Comparison of ENCODE assay signal across 26 mouse cellular contexts in genomic region chr3:122603229-122603628, GRCm38 (mm10). TPM values are rescaled to one million over a fixed set of nuclear protein-coding genes. Genes with fewer than 3 reads are reported as not detected.
DNase-seq lines count a peak whose midpoint lies in the region; ATAC-seq and TF ChIP-seq lines count a peak whose summit lies in the region.
"Had no signal": no experiment of that assay in that cellular context is flagged by ENCODE, and none has a peak within 500 bp of the region (broad histone marks: within the 10 kb centered on the region; RNA-seq: fewer than 3 reads in every experiment).

No protein-coding gene starts in this region.

- peak; percentile 63 for DNase-seq in kidney, adult 2 months
- no peak for DNase-seq in kidney, adult 11 months
- DNase-seq in 3134 (ENCODE audit: extremely low read depth, insufficient read length, low spot score) (peak; percentile 32), 3T3-L1 (ENCODE audit: low read depth, low spot score) (peak; percentile 69)
- no peak for DNase-seq in heart, postnatal 4 days
- no peak for DNase-seq in layer of hippocampus, postnatal 10 days (ENCODE audit: low spot score in 2 of 2)
- DNase-seq: cerebellum, adult 2 months; cerebellum, postnatal 14 days; heart, postnatal 14 days; lung, postnatal 4 days; right cerebral cortex, adult 18-20 months; spleen, adult 18-20 months; thymus, adult 18-20 months; thymus, postnatal 25 days had no signal

- H3K4me3 ChIP-seq in kidney, adult 2 months (ENCODE audit: insufficient read depth, low read depth, low read length): no peak overlapping the region
- H3K4me3 ChIP-seq in intestine, postnatal 0 days (ENCODE audit: low read depth, low read length): no peak overlapping the region
- H3K4me3 ChIP-seq: erythroblast, embryonic 14.5 days; heart, embryonic 13.5 days; limb, embryonic 10.5 days; limb, embryonic 15.5 days; liver, embryonic 15.5 days; megakaryocyte, embryonic 14.5 days; midbrain, embryonic 12.5 days; myocyte; neural tube, embryonic 12.5 days had no signal

- H3K4me2 ChIP-seq in intestine, postnatal 0 days (replicated peaks; ENCODE audit: low read depth): no peak overlapping the region
- H3K4me2 ChIP-seq: heart, embryonic 13.5 days; limb, embryonic 15.5 days; liver, embryonic 15.5 days; midbrain, embryonic 12.5 days; neural tube, embryonic 12.5 days had no signal

- peaks cover 10% of the 10 kb centered on the region; the same call in 1 of the 2 replicates for H3K4me1 ChIP-seq in kidney, adult 2 months (ENCODE audit: control insufficient read depth, insufficient read depth, low read length)
- 0 out of 2 replicates have a peak, but pooled peaks cover 4% of the 10 kb centered on the region for H3K4me1 ChIP-seq in intestine, postnatal 0 days (replicated peaks; ENCODE audit: control insufficient read depth, insufficient read depth, low read length)
- H3K4me1 ChIP-seq: limb, embryonic 10.5 days; limb, embryonic 15.5 days; liver, embryonic 15.5 days had no signal

- H3K27me3 ChIP-seq in kidney, adult 2 months (replicated peaks; ENCODE audit: control insufficient read depth, insufficient read depth, low read length): no peaks in the 10 kb centered on the region
- H3K27me3 ChIP-seq in intestine, postnatal 0 days (replicated peaks; ENCODE audit: control insufficient read depth, insufficient read depth, low read length): no peaks in the 10 kb centered on the region
- H3K27me3 ChIP-seq: heart, embryonic 13.5 days; limb, embryonic 15.5 days; liver, embryonic 15.5 days; megakaryocyte, embryonic 14.5 days; midbrain, embryonic 12.5 days; neural tube, embryonic 12.5 days had no signal

- H3K9ac ChIP-seq in intestine, postnatal 0 days (ENCODE audit: low read depth, low read length): no peak overlapping the region
- H3K9ac ChIP-seq: heart, embryonic 13.5 days; limb, embryonic 15.5 days; liver, embryonic 15.5 days; midbrain, embryonic 12.5 days; neural tube, embryonic 12.5 days had no signal

- TF ChIP-seq CTCF in kidney, adult 2 months (conservative IDR thresholded peaks at IDR 0.05; ENCODE audit: insufficient read depth, insufficient read length, low read depth, low read length): no peak
- TF ChIP-seq CTCF in intestine, postnatal 0 days (IDR thresholded peaks at IDR 0.05; ENCODE audit: low read depth): no peak

- H3K9me3 ChIP-seq in intestine, postnatal 0 days (ENCODE audit: control insufficient read depth): no peaks in the 10 kb centered on the region
- H3K9me3 ChIP-seq: heart, embryonic 13.5 days; limb, embryonic 10.5 days; limb, embryonic 15.5 days; liver, embryonic 15.5 days; megakaryocyte, embryonic 14.5 days; midbrain, embryonic 12.5 days; neural tube, embryonic 12.5 days had no signal

- no peak for TF ChIP-seq POLR2A in kidney, adult 2 months (IDR thresholded peaks at IDR 0.05; ENCODE audit: low read depth, low read length)

- no peaks in the 10 kb centered on the region for H3K36me3 ChIP-seq in kidney, adult 2 months (ENCODE audit: control insufficient read depth, insufficient read depth, low read length)
- H3K36me3 ChIP-seq in intestine, postnatal 0 days (ENCODE audit: control insufficient read depth, insufficient read depth): no peaks in the 10 kb centered on the region
- H3K36me3 ChIP-seq: liver, embryonic 15.5 days; neural tube, embryonic 12.5 days had no signal

- 61% methylated on average over 4 of the region's 4 CpGs for WGBS in kidney, adult 2 months
- WGBS in intestine, postnatal 0 days: 35% methylated on average over 4 of the region's 4 CpGs

- peak; percentile 86 for ATAC-seq in intestine, postnatal 0 days
- ATAC-seq: forebrain, embryonic 16.5 days; hindbrain, embryonic 16.5 days had no signal

- H3K27ac ChIP-seq in kidney, adult 2 months (ENCODE audit: insufficient read depth, low read depth, low read length): no peak overlapping the region
- H3K27ac ChIP-seq in intestine, postnatal 0 days (ENCODE audit: low read depth, low read length): no peak overlapping the region
- H3K27ac ChIP-seq: heart, embryonic 13.5 days; limb, embryonic 10.5 days; limb, embryonic 15.5 days; liver, embryonic 15.5 days; midbrain, embryonic 12.5 days; neural tube, embryonic 12.5 days had no signal

RNA-seq across cellular contexts. Expression of gene Fnbp1l, which starts 16.3 kb away (rescaled TPM):
- 18.5 and 23.0 TPM in 2 replicates for polyA plus RNA-seq in kidney, adult 2 months (2012; rRNA removed)
- 19.8 and 20.0 TPM in 2 replicates for polyA plus RNA-seq in intestine, postnatal 0 days (2015; fragmentation: Nextera tagmentation; extraction: Ambion mirVana)
- total RNA-seq in heart, postnatal 4 days (2021): 10 to 100 TPM; 63.6 to 64.1 TPM
- 100 to 1,000 TPM; 133 to 139 TPM for total RNA-seq in layer of hippocampus, postnatal 10 days (2021)
- polyA plus RNA-seq: erythroblast, embryonic 14.5 days had no signal

Comparison
In these comparisons a context has a peak if more than half of its experiments do, and no peak if none do; other contexts are left out.
1. DNase-seq: peak in kidney, adult 2 months (single experiment), 3134 (single experiment) and 3T3-L1 (single experiment); none in kidney, adult 11 months (single experiment), heart, postnatal 4 days (single experiment) and layer of hippocampus, postnatal 10 days (0 of 2).